Mouse (Mus musculus): ENCODE measurements at regions not wholly inside any gene's neighbourhood (a gene's known extent, or its start where the extent isn't known, plus 50 kb on each side); places are given as distances from the start of the nearest gene placed in this dataset.

DNA sequence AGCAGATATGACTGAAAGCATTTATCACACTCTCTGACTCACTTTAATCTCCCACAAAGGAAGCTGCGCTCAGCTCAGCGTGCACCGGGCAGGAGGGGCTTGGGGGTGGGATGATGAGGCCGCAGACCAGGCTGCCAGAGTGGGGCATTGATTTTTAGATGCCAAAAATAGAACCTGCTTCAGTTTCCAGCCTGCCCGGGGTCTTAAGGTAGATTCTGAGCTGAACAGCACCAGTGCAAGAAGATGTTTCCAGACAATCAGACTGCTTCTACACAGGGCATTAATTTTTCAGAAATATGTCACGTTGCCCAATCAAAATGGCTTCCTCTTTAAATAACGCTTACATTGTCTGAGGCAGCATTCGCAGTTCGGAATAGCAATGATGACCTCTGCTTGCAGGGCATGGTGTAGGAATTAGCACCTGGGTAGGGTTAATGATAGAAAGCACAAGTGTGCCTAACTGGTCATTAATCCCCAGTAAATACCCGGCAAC is 2772.7 kb upstream of the 5930422O12Rik start:
- in situ Hi-C loops (cut with MseI, MboI): no loop called here

DNA sequence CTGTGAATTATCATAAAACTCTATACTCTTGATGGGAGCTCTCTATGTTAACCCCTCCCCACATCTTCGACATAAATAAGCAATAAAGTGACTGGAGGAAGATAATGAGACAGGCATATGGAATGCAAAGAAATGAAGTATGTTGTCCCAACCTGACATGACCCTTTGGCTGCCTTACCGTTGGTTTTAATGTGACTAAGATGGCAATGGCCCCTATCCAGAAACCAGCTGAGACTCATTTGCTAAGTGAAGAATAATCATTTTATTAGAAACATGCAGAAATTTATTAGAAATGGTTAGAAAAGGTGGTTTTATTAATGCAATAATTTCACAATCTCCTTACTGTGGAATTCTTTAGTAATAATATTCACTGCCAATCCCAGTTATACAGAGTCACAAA is 2767.2 kb upstream of the 5930422O12Rik start:
- in situ Hi-C loops (cut with MseI, MboI): no loop called here

DNA sequence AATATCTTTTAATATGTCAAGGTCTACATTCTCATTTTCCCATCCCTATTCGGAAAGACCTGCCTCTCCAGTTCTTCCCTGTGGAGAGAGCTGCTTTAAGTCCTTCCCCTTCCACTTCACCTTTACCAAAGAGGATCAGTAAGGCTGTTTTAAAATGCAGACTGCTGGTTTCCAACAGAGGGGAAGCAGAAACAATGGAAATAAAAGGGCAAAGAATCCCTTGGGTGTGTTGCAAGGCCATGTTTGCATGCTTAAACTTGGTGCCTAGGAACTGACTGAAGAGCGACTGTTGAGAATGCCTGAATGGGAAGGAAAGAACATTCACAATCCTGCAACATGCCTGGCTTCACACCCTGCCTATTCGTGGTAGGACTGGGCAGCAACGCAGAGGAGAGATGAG is 2759.1 kb upstream of the 5930422O12Rik start:
- in situ Hi-C loops (cut with MseI, MboI): no loop called here

DNA sequence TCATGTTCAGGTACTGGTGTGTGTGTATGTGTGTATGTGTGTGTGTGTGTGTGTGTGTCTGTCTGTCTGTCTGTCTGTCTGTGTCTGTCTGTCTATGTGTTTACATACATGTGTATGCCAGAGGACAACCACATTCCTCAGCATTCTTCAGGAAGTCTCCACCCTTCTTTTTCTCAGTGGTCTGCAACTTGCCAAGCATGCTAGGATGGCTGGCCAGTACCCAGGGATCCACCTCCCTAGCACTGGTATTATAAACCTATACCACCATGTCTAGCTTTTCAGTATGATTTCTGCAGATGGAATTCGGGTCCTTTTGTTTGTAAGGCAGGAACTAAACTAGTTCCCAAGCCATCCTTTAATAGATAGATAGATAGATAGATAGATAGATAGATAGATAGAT is 2751.1 kb upstream of the 5930422O12Rik start:
- in situ Hi-C loops (cut with MseI, MboI): no loop called here

DNA sequence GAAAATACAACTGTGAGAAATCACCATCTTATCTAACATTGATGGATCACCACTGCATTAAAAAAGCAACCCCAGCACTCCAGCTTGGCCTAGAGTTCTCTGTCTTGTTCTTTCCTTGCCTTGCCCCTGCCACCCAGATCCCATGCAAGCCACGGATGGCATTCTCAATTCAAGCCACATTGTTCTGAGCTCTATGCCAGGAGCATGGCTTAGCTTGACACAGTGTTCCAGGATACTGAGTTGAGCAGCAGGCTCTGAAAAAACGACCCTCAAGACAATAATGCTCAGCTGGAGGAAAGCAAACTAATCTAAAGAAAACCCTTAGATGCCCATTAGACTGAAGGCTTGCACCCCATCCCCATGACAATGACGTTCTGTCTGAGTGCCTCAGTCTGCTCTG is 2746.3 kb upstream of the 5930422O12Rik start:
- in situ Hi-C loops (cut with MseI, MboI): no loop called here

DNA sequence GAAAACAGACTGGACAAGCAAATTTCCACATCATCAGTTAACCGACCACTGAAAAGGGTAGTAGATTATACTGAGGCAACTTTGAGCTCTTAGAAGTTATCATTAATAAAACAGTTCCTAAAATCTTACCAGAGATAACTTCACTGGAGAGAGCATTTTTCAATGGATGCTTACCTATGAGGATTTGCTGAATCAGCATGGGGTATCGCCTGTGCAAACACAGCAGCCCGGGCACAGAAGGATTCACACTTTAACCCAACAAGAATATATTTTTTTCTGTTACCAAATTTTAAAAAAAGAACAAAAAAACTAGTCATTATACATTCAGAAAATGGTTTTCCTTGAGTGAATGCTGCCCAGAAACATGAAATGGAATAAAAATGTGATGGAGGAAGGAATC is 2742.0 kb upstream of the 5930422O12Rik start:
- in situ Hi-C loops (cut with MseI, MboI): no loop called here

DNA sequence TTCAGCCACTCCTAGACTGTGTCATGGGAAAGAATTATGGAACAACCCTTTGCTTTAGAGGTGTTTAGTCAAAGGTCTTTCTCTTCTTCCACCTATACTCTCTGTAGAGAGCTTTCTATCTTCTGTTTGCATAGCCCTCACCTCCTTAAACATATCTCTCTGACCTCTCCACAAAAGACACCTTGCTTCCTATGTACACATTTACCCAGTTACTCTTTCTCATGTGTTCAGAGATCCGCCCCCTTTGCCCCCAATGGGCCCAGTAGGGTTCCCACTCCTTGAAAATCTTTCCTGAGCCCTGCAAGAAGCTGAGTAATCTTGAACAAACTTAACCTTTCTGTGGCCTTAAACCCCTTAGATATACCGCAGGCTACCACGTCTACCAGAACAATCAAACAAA is 2734.4 kb upstream of the 5930422O12Rik start:
- in situ Hi-C loops (cut with MseI, MboI): no loop called here

DNA sequence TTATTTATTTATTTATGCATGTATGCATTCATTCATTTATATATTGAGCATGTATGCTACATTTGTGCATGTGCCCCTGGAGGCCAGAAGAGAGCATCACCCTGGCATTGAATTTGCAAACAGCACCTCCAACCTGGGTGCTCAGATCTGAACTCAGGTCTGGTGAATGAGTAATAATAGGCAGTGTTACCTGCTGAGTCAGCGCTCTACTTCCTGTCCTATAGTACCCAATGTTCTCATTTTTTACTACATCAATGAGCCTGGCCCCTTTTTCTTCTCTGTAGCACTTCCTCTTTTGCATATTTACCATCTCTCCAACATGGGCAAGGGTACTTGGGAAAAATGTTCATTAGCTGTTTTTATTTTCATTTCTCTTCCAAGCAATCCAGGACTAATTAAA is 2711.9 kb upstream of the 5930422O12Rik start:
- in situ Hi-C loops (cut with MseI, MboI): no loop called here

DNA sequence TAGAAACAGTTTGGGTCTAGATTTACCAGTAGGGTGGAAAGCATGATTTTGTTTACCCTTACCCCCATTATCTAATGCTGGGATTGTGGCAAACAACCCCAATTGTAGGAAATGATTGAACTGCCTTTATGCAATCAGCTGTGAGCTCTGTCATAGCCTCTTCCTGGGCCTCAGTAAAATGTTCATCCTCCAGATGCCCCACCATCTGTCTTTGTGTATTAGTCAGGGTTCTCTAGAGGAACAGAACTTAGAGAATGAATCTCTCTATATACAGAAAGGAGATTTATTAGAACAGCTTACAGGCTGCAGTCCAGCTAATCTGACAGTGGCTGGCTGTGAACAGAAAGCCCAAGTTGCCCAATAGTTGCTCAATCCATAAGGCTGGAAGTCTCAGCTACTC is 2698.1 kb upstream of the 5930422O12Rik start:
- in situ Hi-C loops (cut with MseI, MboI): no loop called here

GRCm38 (mm10) chr8:30732585-30733253 is 2695.8 kb upstream of the 5930422O12Rik start:
- in situ Hi-C loops (cut with MseI, MboI): no loop called here

DNA sequence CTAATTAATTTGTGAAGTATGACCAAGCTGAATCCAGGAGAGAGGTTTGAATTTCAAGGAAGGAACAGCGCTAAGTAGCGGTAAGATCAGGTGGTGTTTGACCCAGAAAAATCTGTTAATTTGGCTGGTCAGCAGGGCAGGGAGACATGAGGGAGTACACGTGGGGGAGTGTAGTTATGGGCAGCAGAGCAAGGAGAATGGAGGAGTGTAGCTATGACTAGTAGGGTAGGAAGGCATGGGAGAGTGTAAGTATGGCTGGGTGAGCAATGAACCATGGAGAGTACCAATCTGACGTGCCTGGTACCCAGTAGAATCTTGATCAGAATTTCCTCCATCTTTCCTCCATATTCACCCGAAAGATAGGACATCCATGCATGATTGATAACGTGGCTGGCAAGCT is 2695.1 kb upstream of the 5930422O12Rik start:
- in situ Hi-C loops (cut with MseI, MboI): no loop called here

DNA sequence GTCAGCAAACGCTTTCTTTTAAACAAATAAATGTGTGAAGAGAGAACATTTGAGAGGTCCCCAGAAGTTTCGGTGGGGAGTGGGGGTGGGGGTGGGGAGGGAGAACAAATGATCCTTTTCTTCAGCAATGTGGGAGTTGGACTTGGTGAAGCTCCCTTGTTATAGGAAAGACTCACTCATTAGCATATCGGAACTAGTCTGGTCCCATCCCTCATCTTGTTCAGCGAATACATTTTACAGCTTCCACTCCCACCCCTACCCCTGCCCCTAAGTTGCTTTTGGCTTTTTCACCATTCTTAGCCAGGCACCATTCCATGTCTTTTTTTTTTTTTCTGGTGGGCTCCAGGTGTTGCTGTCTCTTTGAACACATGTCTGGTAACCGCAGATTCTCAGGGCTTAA is 2693.2 kb upstream of the 5930422O12Rik start:
- in situ Hi-C loops (cut with MseI, MboI): no loop called here

DNA sequence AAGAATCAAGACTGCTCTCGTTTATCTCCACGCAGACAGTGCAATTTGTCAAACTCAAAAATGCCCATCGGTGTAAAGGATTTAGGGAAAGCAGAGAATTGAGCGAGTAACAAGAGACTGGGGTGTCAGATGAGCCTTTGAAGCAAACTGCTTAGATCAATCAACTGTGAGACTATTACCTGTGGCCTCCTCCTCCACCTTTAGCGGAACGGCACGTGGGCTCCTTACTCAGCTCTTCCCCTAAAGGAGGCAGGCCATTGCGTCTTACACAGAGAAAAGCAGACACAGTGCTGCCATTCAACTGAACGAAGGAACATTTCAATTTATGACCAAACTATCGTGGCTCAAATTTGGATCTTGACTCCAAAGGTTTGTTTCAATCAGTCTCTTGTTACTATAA is 2692.8 kb upstream of the 5930422O12Rik start:
- in situ Hi-C loops (cut with MseI, MboI): no loop called here

GRCm38 (mm10) chr8:30746874-30747273 is 2681.6 kb upstream of the 5930422O12Rik start:
- in situ Hi-C loops (cut with MseI, MboI): no loop called here

Data from mouse trophoblast stem cell (cell line).